Mouse (Mus musculus): ENCODE data around the gene Rtn4r. TPM values are rescaled to one million over a fixed set of nuclear protein-coding genes. Genes with fewer than 3 reads are reported as not detected.

Gene Rtn4r
- polyA plus RNA-seq, 1 experiment from 2014 or later, result 3.4 TPM

DNA sequence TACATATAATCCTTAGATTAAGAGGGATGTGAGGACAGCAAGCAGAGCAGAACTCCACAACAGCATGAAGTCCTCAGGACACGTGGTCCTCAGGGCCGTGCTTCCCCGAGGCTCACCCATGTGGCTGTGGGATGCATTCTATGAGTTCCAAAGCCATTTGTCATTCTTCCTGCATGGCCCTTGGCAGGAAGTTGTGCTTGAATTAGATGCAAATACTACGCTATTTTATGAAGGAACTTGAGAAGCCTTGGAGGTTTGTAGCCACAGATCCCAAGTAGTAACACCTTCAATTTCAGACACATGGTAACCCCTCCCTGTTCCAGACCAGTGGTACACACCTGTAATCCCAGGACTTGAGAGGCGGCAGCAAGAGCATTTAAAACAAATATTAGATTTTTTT, 31.1 kb upstream of the Rtn4r start:
- WGBS, result 36% methylated on average over 5 of the region's 5 CpGs

DNA sequence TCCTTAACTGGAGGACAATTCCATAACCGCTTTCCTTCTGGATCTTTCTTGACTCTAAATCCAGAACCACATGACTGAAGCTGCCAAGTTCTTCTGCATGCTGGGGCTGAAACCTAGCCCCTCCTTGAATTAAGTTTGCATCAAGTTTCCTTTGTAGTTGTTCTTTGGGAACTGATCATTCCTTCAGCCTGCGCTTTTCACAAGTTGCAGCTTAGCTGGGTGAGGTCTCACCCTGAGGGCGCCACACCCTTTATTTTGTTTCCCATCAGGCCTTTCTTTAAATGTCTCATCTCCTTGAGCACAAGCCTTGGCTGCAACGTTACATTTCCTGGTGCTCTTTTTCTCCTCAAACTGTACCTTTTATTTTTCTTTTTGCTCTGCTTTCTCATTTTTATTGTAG, 24.6 kb upstream of the Rtn4r start:
- Histone ChIP-seq H3K4me2 (replicated peaks; ENCODE audit: low read depth, low read length) (no peak overlapping the region), H3K27me3 (ENCODE audit: insufficient read depth, low read length) (no peaks in the 10 kb centered on the region), H3K9me3 (ENCODE audit: low read length) (no peaks in the 10 kb centered on the region), H3K4me3 (ENCODE audit: low read length) (no peak overlapping the region), H3K9ac (replicated peaks; ENCODE audit: low read length) (no peak overlapping the region), H3K36me3 (ENCODE audit: insufficient read depth, low read length) (no peaks in the 10 kb centered on the region), H3K27ac (ENCODE audit: low read length) (no peak overlapping the region), H3K4me1 (ENCODE audit: insufficient read depth, low read length) (no peaks in the 10 kb centered on the region)
- ATAC-seq (ENCODE audit: low FRiP score, low TSS enrichment), result no peak
- 77% methylated on average over 4 of the region's 4 CpGs for WGBS

More for the DNA sequence above, 31.1 kb upstream of the Rtn4r start:
- Histone ChIP-seq H3K4me1 (ENCODE audit: insufficient read depth, low read length) (0 out of 2 replicates have a peak, but pooled peaks cover 3% of the 10 kb centered on the region), H3K36me3 (ENCODE audit: insufficient read depth, low read length) (no peaks in the 10 kb centered on the region), H3K9ac (replicated peaks; ENCODE audit: low read length) (no peak overlapping the region), H3K4me2 (replicated peaks; ENCODE audit: low read depth, low read length) (no peak overlapping the region), H3K27me3 (ENCODE audit: insufficient read depth, low read length) (no peaks in the 10 kb centered on the region), H3K9me3 (ENCODE audit: low read length) (no peaks in the 10 kb centered on the region; the same call in 1 of the 2 replicates), H3K27ac (ENCODE audit: low read length) (no peak overlapping the region), H3K4me3 (ENCODE audit: low read length) (no peak overlapping the region)
- no peak for ATAC-seq (ENCODE audit: low FRiP score, low TSS enrichment)

DNA sequence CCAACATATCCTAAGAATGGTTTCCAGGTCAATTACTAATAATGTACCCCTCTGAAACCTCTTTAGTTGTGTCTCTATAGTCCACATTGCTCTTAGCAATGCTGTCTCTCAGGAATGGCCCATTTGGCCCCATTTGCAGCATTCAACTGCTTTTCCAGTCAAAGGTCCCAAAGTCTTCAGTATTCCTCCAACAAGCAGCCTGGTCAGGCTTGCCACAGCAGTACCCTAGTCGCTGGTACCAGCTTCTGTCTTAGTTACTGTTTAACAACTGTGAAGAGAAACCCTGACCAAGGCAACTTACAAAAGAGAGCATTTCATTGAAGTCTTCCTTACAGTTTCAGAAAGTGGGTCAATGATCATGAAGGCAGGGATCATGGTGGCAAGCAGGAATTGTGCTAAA, 24.1 kb upstream of the Rtn4r start:
- H3K4me1 ChIP-seq (ENCODE audit: insufficient read depth, low read length), result no peaks in the 10 kb centered on the region
- H3K4me2 ChIP-seq (replicated peaks; ENCODE audit: low read depth, low read length), result no peak overlapping the region
- no peak for ATAC-seq (ENCODE audit: low FRiP score, low TSS enrichment)
- H3K4me3 ChIP-seq (ENCODE audit: low read length), result no peak overlapping the region
- no peak overlapping the region for H3K27ac ChIP-seq (ENCODE audit: low read length)
- H3K36me3 ChIP-seq (ENCODE audit: insufficient read depth, low read length), result no peaks in the 10 kb centered on the region
- no peaks in the 10 kb centered on the region for H3K27me3 ChIP-seq (ENCODE audit: insufficient read depth, low read length)
- H3K9ac ChIP-seq (replicated peaks; ENCODE audit: low read length), result no peak overlapping the region
- H3K9me3 ChIP-seq (ENCODE audit: low read length), result no peaks in the 10 kb centered on the region
- WGBS, result 63% methylated on average over 1 of the region's 1 CpGs

DNA sequence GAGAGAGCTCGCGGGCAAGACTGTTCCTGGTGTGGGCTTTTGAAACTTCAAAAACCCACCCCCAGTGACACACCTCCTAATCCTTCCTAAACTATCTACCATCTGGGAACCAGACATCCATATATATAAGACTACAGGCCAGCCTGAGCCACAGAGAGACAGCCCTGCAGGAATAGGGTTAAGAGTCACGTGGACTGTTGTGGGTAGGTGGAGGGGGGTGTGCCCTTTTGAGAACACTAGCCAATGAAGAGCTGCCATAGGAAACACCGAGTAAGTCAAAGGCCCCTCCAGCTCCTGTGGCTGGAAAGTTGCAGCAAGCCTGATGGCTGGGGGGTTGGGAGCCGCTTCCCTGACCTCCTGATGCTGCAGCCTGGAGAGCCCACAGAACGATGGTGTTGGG, 23.6 kb upstream of the Rtn4r start:
- Histone ChIP-seq H3K4me1 (ENCODE audit: insufficient read depth, low read length) (no peaks in the 10 kb centered on the region), H3K27ac (ENCODE audit: low read length) (no peak overlapping the region), H3K36me3 (ENCODE audit: insufficient read depth, low read length) (no peaks in the 10 kb centered on the region), H3K4me3 (ENCODE audit: low read length) (no peak overlapping the region), H3K4me2 (replicated peaks; ENCODE audit: low read depth, low read length) (no peak overlapping the region), H3K9me3 (ENCODE audit: low read length) (no peaks in the 10 kb centered on the region), H3K9ac (replicated peaks; ENCODE audit: low read length) (no peak overlapping the region), H3K27me3 (ENCODE audit: insufficient read depth, low read length) (no peaks in the 10 kb centered on the region)
- WGBS, result 36% methylated on average over 6 of the region's 6 CpGs
- no peak for ATAC-seq (ENCODE audit: low FRiP score, low TSS enrichment)

DNA sequence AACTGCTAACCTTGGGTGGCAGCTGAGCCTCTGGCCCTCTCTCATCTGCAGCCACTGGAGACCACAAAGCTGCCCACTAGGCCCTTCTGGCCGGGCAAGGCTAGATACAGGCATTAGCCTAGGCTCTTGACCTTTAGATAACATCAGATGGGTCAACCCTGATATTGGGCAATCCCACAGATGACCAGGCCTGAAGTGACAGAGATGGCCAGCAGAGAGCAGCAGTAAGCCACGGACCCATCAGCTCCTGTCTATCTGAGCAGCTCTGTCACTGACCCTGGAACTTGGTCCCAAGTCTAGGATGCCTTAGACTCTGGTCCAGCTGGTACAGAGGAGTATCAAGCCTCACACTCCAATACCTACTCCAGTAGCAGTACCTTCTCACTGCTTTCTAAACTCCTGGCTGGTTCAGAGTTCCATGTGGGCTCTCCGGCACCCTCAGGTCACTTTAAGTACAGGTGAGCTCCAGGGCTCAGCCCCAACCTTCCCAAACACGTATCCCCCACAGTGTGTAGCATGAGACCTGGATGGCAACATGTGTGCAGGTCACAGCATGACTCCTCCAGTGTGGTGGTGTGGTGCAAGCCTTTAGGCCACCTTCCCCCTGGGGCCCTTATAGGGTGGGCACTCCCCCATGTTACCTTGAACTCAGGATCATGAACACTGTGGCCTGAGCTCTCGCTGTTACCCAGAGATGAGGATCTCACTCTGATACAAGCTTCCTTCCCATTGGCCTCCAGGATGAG, 19.0 kb upstream of the Rtn4r start:
- H3K4me1 ChIP-seq (ENCODE audit: insufficient read depth, low read length), result no peaks in the 10 kb centered on the region
- H3K4me2 ChIP-seq (replicated peaks; ENCODE audit: low read depth, low read length), result no peak overlapping the region
- H3K27me3 ChIP-seq (ENCODE audit: insufficient read depth, low read length), result no peaks in the 10 kb centered on the region
- ATAC-seq (ENCODE audit: low FRiP score, low TSS enrichment), result peak; percentile 77
- no peak overlapping the region for H3K9ac ChIP-seq (replicated peaks; ENCODE audit: low read length)
- peaks cover 9% of the 10 kb centered on the region for H3K9me3 ChIP-seq (ENCODE audit: low read length)
- WGBS, result 54% methylated on average over 5 of the region's 5 CpGs
- H3K36me3 ChIP-seq (ENCODE audit: insufficient read depth, low read length), result no peaks in the 10 kb centered on the region
- no peak overlapping the region for H3K27ac ChIP-seq (ENCODE audit: low read length)
- H3K4me3 ChIP-seq (ENCODE audit: low read length), result no peak overlapping the region

DNA sequence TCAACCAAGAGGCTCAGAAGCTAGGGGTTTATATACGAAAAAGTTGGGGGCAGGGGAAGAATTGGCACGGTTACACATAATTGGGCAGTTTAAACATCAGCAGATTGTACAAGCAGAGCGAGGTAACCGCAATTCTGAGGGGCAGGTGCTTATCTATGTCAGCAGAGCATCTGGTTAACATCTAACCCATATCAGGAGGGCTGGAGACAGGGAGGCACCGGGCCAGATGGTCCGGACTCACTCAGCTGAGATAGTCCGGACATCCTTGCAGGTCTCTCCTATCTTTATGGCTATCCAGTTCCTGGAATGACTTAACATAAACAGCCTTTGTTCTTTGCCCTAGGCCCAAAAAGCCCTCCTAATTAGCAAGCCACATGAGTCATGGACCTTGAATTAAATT, 16.4 kb upstream of the Rtn4r start:
- Histone ChIP-seq H3K4me3 (ENCODE audit: low read length) (no peak overlapping the region), H3K4me2 (replicated peaks; ENCODE audit: low read depth, low read length) (no peak overlapping the region), H3K36me3 (ENCODE audit: insufficient read depth, low read length) (no peaks in the 10 kb centered on the region), H3K27me3 (ENCODE audit: insufficient read depth, low read length) (no peaks in the 10 kb centered on the region), H3K4me1 (ENCODE audit: insufficient read depth, low read length) (no peaks in the 10 kb centered on the region), H3K27ac (ENCODE audit: low read length) (no peak overlapping the region), H3K9me3 (ENCODE audit: low read length) (peaks cover 9% of the 10 kb centered on the region), H3K9ac (replicated peaks; ENCODE audit: low read length) (no peak overlapping the region)
- no peak for ATAC-seq (ENCODE audit: low FRiP score, low TSS enrichment)
- 85% methylated on average over 7 of the region's 7 CpGs for WGBS

DNA sequence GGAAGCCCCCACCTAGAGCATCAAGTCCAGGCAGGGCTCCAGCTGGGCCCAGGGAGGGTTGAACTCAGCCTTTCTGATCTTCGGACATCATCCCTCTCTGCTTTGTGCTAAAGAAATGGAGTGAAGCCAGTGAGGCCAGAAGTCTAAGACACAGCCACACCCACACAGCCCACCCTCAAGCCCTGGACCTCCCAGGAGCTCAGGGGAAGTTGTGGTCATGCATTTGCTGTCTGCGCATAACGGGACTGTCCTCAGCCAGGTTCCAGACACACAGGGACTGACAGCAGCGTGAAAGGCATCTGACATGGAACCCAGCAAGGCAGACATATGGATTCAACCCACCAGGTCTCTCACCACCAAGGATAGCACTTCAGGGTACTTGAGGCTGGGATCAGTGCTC, 11.0 kb upstream of the Rtn4r start:
- H3K9me3 ChIP-seq (ENCODE audit: low read length), result no peaks in the 10 kb centered on the region
- ATAC-seq (ENCODE audit: low FRiP score, low TSS enrichment), result no peak
- H3K27me3 ChIP-seq (ENCODE audit: insufficient read depth, low read length), result no peaks in the 10 kb centered on the region
- H3K27ac ChIP-seq (ENCODE audit: low read length), result no peak overlapping the region
- no peak overlapping the region for H3K9ac ChIP-seq (replicated peaks; ENCODE audit: low read length)
- no peaks in the 10 kb centered on the region for H3K4me1 ChIP-seq (ENCODE audit: insufficient read depth, low read length)
- H3K4me3 ChIP-seq (ENCODE audit: low read length), result no peak overlapping the region
- H3K4me2 ChIP-seq (replicated peaks; ENCODE audit: low read depth, low read length), result no peak overlapping the region
- 60% methylated on average over 4 of the region's 4 CpGs for WGBS
- no peaks in the 10 kb centered on the region for H3K36me3 ChIP-seq (ENCODE audit: insufficient read depth, low read length)

DNA sequence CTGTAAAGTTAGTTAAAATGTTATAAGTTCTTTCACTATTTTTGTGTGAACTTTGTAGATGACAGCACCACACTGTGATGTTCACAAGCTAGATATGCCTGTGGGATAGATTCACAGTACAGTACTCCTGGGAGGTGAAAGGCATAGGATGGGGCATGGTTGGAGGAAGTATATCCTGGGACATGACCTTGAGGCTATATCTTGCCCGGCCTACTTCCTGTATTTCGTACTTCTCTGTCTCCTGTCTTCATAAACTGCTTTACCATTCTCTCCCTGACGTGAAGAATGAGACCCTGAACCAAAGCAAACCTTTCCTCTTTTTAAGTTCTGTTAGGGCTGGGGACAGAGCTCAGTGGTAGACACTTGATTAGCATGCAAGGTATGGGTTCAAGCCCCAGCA, 9.2 kb upstream of the Rtn4r start:
- no peak for ATAC-seq (ENCODE audit: low FRiP score, low TSS enrichment)
- no peaks in the 10 kb centered on the region for H3K9me3 ChIP-seq (ENCODE audit: low read length)
- WGBS, result 68% methylated on average over 3 of the region's 3 CpGs

DNA sequence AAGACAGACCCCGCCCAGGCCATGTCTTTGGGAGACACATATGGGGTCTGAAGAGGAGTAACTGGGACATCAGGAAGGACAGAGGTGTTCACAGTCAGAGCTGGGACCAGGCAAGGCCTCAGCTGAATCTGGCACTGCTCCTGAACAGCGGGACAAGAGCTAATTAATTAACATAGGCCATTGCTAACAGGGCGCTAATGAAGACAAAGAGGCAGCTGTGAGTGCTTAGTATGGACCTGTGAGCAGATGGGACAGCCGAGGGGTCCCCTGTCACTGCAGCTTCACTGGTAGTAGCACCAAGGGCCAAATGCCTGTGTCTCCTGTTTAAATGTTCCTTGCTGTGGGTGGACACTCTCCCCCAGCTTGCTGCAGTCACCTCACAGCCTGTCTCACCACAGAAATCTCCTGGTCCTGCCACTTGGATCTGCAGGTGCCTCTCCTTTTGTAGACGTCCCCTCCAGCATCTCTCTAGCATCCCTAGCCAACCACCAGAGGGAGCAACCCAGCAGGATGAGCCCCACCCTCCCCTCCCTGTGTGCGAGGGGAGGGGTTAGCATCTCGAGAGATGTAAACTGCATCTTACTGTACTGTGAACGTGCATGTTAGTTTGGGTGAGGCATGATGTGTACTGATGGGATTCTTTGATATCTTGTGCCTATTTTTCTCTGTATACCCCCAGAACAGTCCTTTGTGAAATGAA, 8.3 kb upstream of the Rtn4r start:
- ATAC-seq (ENCODE audit: low FRiP score, low TSS enrichment), result peak; percentile 74; the same call in 1 of the 2 replicates
- WGBS, result 18% methylated on average over 8 of the region's 8 CpGs
- Histone ChIP-seq H3K36me3 (ENCODE audit: insufficient read depth, low read length) (no peaks in the 10 kb centered on the region), H3K4me3 (ENCODE audit: low read length) (no peak overlapping the region), H3K9ac (replicated peaks; ENCODE audit: low read length) (no peak overlapping the region), H3K27ac (ENCODE audit: low read length) (no peak overlapping the region), H3K27me3 (ENCODE audit: insufficient read depth, low read length) (no peaks in the 10 kb centered on the region), H3K4me2 (replicated peaks; ENCODE audit: low read depth, low read length) (no peak overlapping the region), H3K9me3 (ENCODE audit: low read length) (no peaks in the 10 kb centered on the region), H3K4me1 (ENCODE audit: insufficient read depth, low read length) (no peaks in the 10 kb centered on the region)

More for the DNA sequence above, 9.2 kb upstream of the Rtn4r start:
- no peaks in the 10 kb centered on the region for H3K36me3 ChIP-seq (ENCODE audit: insufficient read depth, low read length)
- no peaks in the 10 kb centered on the region for H3K4me1 ChIP-seq (ENCODE audit: insufficient read depth, low read length)
- no peak overlapping the region for H3K4me2 ChIP-seq (replicated peaks; ENCODE audit: low read depth, low read length)
- no peak overlapping the region for H3K27ac ChIP-seq (ENCODE audit: low read length)
- H3K9ac ChIP-seq (replicated peaks; ENCODE audit: low read length), result no peak overlapping the region
- no peak overlapping the region for H3K4me3 ChIP-seq (ENCODE audit: low read length)
- H3K27me3 ChIP-seq (ENCODE audit: insufficient read depth, low read length), result no peaks in the 10 kb centered on the region

DNA sequence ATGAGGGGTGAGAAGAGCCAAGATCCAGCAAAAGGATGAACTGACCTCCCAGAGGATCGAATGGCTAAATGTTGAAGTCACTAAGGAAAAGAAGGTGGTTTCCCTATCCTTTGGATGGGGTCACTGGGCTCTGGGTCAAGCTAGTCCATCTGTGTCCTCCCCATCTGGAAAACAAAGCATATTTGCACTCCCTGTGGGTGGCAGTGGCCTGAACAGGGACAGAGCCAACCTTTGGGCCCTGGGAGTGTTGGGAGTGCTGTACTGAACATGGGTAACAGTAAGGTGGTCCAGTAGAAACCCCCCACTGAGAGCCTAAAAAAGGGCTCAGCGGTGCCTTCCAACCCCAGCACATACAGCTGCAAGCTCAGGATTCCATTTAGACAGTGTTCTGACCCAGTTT, 4.7 kb upstream of the Rtn4r start:
- Histone ChIP-seq H3K4me2 (replicated peaks; ENCODE audit: low read depth, low read length) (no peak overlapping the region), H3K4me1 (ENCODE audit: insufficient read depth, low read length) (no peaks in the 10 kb centered on the region), H3K27me3 (ENCODE audit: insufficient read depth, low read length) (peaks cover 19% of the 10 kb centered on the region), H3K4me3 (ENCODE audit: low read length) (no peak overlapping the region), H3K9ac (replicated peaks; ENCODE audit: low read length) (no peak overlapping the region), H3K27ac (ENCODE audit: low read length) (no peak overlapping the region), H3K9me3 (ENCODE audit: low read length) (no peaks in the 10 kb centered on the region), H3K36me3 (ENCODE audit: insufficient read depth, low read length) (no peaks in the 10 kb centered on the region)
- ATAC-seq (ENCODE audit: low FRiP score, low TSS enrichment), result no peak
- 66% methylated on average over 2 of the region's 2 CpGs for WGBS

Measured in kidney, embryonic 16.5 days (tissue).